Mouse (Mus musculus): ENCODE measurements around the gene Cutal.

GRCm38 (mm10) chr2:34884186-34884585 is 10.0 kb downstream of the Cutal start:
- TF ChIP-seq CTCF (conservative IDR thresholded peaks at IDR 0.05 in 1 of 2, IDR thresholded peaks at IDR 0.05 in 1 of 2; ENCODE audit: low read depth in 2 of 2, low read length in 2 of 2) (no peak), POLR2A (IDR thresholded peaks at IDR 0.05; ENCODE audit: low read depth, low read length) (no peak), RCOR1 (conservative IDR thresholded peaks at IDR 0.05; ENCODE audit: low read depth, low read length) (no peak), RAD21 (IDR thresholded peaks at IDR 0.05; ENCODE audit: low read depth, low read length) (no peak)
